Mouse (Mus musculus) CH12.LX (cell line): ENCODE measurements around the gene Rora. TPM values are rescaled to one million over a fixed set of nuclear protein-coding genes. Genes with fewer than 3 reads are reported as not detected.

ENCODE experiments used
- DNase-seq: peaks from one replicate; pipeline ENCODE4 v3.0.0-alpha.2; 2013; ENCODE audit errors: extremely low read depth
- H3K27ac ChIP-seq: 2 replicates; pipeline ENCODE4 v1.5.1; 2012; ENCODE audit warnings: low read depth, mild to moderate bottlenecking, control low read depth, moderate library complexity; ENCODE audit not compliant: insufficient read depth
- H3K27me3 ChIP-seq: replicated peaks from 2 replicates; pipeline ENCODE3; 2012; ENCODE audit warnings: inconsistent platforms
- H3K36me3 ChIP-seq, 2 experiments: replicated peaks in 1 of 2; 2 replicates each; pipeline versions ENCODE3 to v1.6.1; 2012; ENCODE audit warnings: inconsistent platforms in 1 of 2, low read length in 1 of 2, mild to moderate bottlenecking in 1 of 2, mixed read lengths in 1 of 2, moderate library complexity in 1 of 2; ENCODE audit not compliant: control insufficient read depth in 1 of 2, insufficient read depth in 1 of 2
- H3K4me1 ChIP-seq, 2 experiments: 2 replicates each; pipeline ENCODE4 v1.6.1; 2012; ENCODE audit warnings: inconsistent platforms in 1 of 2, moderate library complexity in 1 of 2; ENCODE audit not compliant: insufficient read depth in 2 of 2, control insufficient read depth in 1 of 2
- H3K4me2 ChIP-seq: 2 replicates; pipeline ENCODE4 v1.6.1; 2012; ENCODE audit warnings: low read depth, mild to moderate bottlenecking, control low read depth; ENCODE audit not compliant: poor library complexity, insufficient read depth, severe bottlenecking
- H3K4me3 ChIP-seq, 3 experiments: fragments of 150-350 bp in 1 of 3; sonication (generic) in 1 of 3; replicated peaks in 1 of 3; 2 replicates each; pipeline versions ENCODE3 to v1.5.1; 2011 to 2012; ENCODE audit warnings: low read depth in 2 of 3, low read length in 2 of 3, mild to moderate bottlenecking in 2 of 3, moderate library complexity in 2 of 3, control low read depth in 1 of 3, improper control_type of control experiment in 1 of 3, inconsistent platforms in 1 of 3, mixed read lengths in 1 of 3; ENCODE audit not compliant: poor library complexity in 1 of 3
- H3K79me2 ChIP-seq: replicated peaks from 2 replicates; pipeline ENCODE4 v1.6.1; 2012; ENCODE audit warnings: mild to moderate bottlenecking, moderate library complexity; ENCODE audit not compliant: control insufficient read depth, poor library complexity, insufficient read depth, severe bottlenecking; ENCODE audit errors: extremely low read depth
- H3K9ac ChIP-seq: 2 replicates; pipeline ENCODE4 v1.6.1; 2012; ENCODE audit warnings: low read depth, mild to moderate bottlenecking, control low read depth, moderate library complexity; ENCODE audit not compliant: insufficient read depth
- H3K9me3 ChIP-seq: replicated peaks from 2 replicates; pipeline ENCODE3; 2012; ENCODE audit warnings: low read length, inconsistent platforms, mixed read lengths
- BHLHE40 ChIP-seq: IDR thresholded peaks from 2 replicates; pipeline ENCODE4 v1.6.1; 2011; ENCODE audit warnings: mild to moderate bottlenecking, low read depth, low read length, improper control_type of control experiment
- ETS1 ChIP-seq: conservative IDR thresholded peaks from 2 replicates; pipeline ENCODE4 v1.6.1; 2012; ENCODE audit warnings: low read depth, mild to moderate bottlenecking, inconsistent platforms, low read length, improper control_type of control experiment, moderate library complexity
- GABPA ChIP-seq: IDR thresholded peaks from 2 replicates; pipeline ENCODE4 v1.6.1; 2012; ENCODE audit warnings: low read depth, low read length, improper control_type of control experiment, inconsistent platforms; ENCODE audit not compliant: insufficient replicate concordance
- HCFC1 ChIP-seq: IDR thresholded peaks from 2 replicates; pipeline ENCODE4 v1.6.1; 2012; ENCODE audit warnings: low read depth, mild to moderate bottlenecking, inconsistent platforms, low read length, improper control_type of control experiment
- IRF4 ChIP-seq: IDR thresholded peaks from 2 replicates; pipeline ENCODE4 v1.6.1; 2014; ENCODE audit warnings: low read depth, mild to moderate bottlenecking, inconsistent platforms, low read length, improper control_type of control experiment
- JUN ChIP-seq: IDR thresholded peaks from 2 replicates; pipeline ENCODE4 v1.6.1; 2011; ENCODE audit warnings: low read depth, mild to moderate bottlenecking, low read length, improper control_type of control experiment, moderate library complexity; ENCODE audit not compliant: insufficient read depth
- KAT2A ChIP-seq: IDR thresholded peaks from 2 replicates; pipeline ENCODE4 v1.6.1; 2012; ENCODE audit warnings: low read length, improper control_type of control experiment, inconsistent platforms; ENCODE audit not compliant: insufficient replicate concordance
- MAX ChIP-seq: IDR thresholded peaks from 2 replicates; pipeline ENCODE4 v1.6.1; 2011; ENCODE audit warnings: low read length, improper control_type of control experiment
- MXI1 ChIP-seq: IDR thresholded peaks from 2 replicates; pipeline ENCODE4 v1.6.1; 2011; ENCODE audit warnings: mild to moderate bottlenecking, low read depth, low read length, improper control_type of control experiment
- NELFE ChIP-seq: IDR thresholded peaks from 2 replicates; pipeline ENCODE4 v1.6.1; 2011; ENCODE audit warnings: low read depth, low read length, improper control_type of control experiment
- NRF1 ChIP-seq: IDR thresholded peaks from 2 replicates; pipeline ENCODE4 v1.6.1; 2014; ENCODE audit warnings: low read depth, mild to moderate bottlenecking, inconsistent platforms, low read length, improper control_type of control experiment, moderate library complexity
- RAD21 ChIP-seq: IDR thresholded peaks from 2 replicates; pipeline ENCODE4 v1.6.1; 2011; ENCODE audit warnings: low read depth, mild to moderate bottlenecking, low read length, improper control_type of control experiment, moderate library complexity
- RCOR1 ChIP-seq: conservative IDR thresholded peaks from 2 replicates; pipeline ENCODE4 v1.6.1; 2012; ENCODE audit warnings: low read depth, mild to moderate bottlenecking, inconsistent platforms, low read length, improper control_type of control experiment
- SIN3A ChIP-seq: IDR thresholded peaks from 2 replicates; pipeline ENCODE4 v1.6.1; 2012; ENCODE audit warnings: low read length, improper control_type of control experiment, inconsistent platforms
- SMC3 ChIP-seq: IDR thresholded peaks from 2 replicates; pipeline ENCODE4 v1.6.1; 2011; ENCODE audit warnings: low read depth, low read length, improper control_type of control experiment
- USF1 ChIP-seq: IDR thresholded peaks from 2 replicates; pipeline ENCODE4 v1.6.1; 2014; ENCODE audit warnings: low read depth, mild to moderate bottlenecking, inconsistent platforms, low read length, improper control_type of control experiment
- USF2 ChIP-seq: conservative IDR thresholded peaks from 2 replicates; pipeline ENCODE4 v1.6.1; 2011; ENCODE audit warnings: low read depth, low read length, improper control_type of control experiment
- ZC3H11A ChIP-seq: IDR thresholded peaks from 2 replicates; pipeline ENCODE4 v1.6.1; 2012; ENCODE audit warnings: low read depth, mild to moderate bottlenecking, inconsistent platforms, low read length, improper control_type of control experiment
- ZMIZ1 ChIP-seq: IDR thresholded peaks from 2 replicates; pipeline ENCODE4 v1.6.1; 2012; ENCODE audit warnings: low read depth, mild to moderate bottlenecking, inconsistent platforms, low read length, improper control_type of control experiment
- ZNF384 ChIP-seq: IDR thresholded peaks from 2 replicates; pipeline ENCODE4 v1.6.1; 2012; ENCODE audit warnings: low read depth, low read length, improper control_type of control experiment, inconsistent platforms
- dilution Hi-C: fragments of 300-500 bp; cut with MboI; formaldehyde crosslinking; loops from 2 replicates; pipeline ENCODE4 v1.14.3; 2020; ENCODE audit warnings: low sequenced_read_pairs; ENCODE audit not compliant: extremely low pct_unique_long_range_greater_than_20kb, extremely low pct_ligation_motif_present
- in situ Hi-C: fragments of 300-500 bp; cut with MboI; formaldehyde crosslinking; loops from 3 replicates; pipeline ENCODE4 v1.14.3; 2019; ENCODE audit warnings: low sequenced_read_pairs, low pct_ligation_motif_present, low pct_unique_long_range_greater_than_20kb, mixed read lengths
- polyA plus RNA-seq: library from polyadenylated mRNA; unstranded; fragments of >175 nt; gene quantifications from 2 replicates; pipeline ENCODE4 v1.2.1, GENCODE M21; 2012; ENCODE audit warnings: low read depth; ENCODE audit not compliant: insufficient read length
- total RNA-seq, 2 experiments: library from RNA; depleted of rRNA; stranded (reverse); fragments of 300-350 nt in 1 of 2; fragments of >200 nt in 1 of 2; gene quantifications; 2 replicates each; pipeline ENCODE4 v1.2.3; 2012 to 2014

Rora gene
- total and polyA plus RNA-seq, 3 experiments = 0.36 to 0.66 (median 0.64) TPM

GRCm38 (mm10) chr9:69140144-69140543 lies 486.6 kb downstream of the Rora start:
- in situ Hi-C loops = no loop called here
- TF ChIP-seq BHLHE40 (no peak), MXI1 (no peak), MAX (no peak), ZC3H11A (no peak), NRF1 (no peak), HCFC1 (no peak), RAD21 (no peak), ZMIZ1 (no peak), RCOR1 (no peak), GABPA (no peak), ETS1 (no peak), IRF4 (no peak), JUN (no peak), KAT2A (no peak), ZNF384 (no peak), SMC3 (no peak)
- Histone ChIP-seq H3K9ac (no peak overlapping the region), H3K79me2 (no peaks in the 10 kb centered on the region), H3K9me3 (peaks cover 2% of the 10 kb centered on the region), H3K4me3 (no peak overlapping the region), H3K36me3 (no peaks in the 10 kb centered on the region), H3K27me3 (no peaks in the 10 kb centered on the region), H3K27ac (no peak overlapping the region), H3K4me2 (no peak overlapping the region), H3K4me1 (peaks cover 0 to 23% of the 10 kb centered on the region in 2 experiments; a peak in 2 of 4 replicates)
- dilution Hi-C loops = no loop called here
- DNase-seq = no peak

GRCm38 (mm10) chr9:69141859-69142258 lies 488.3 kb downstream of the Rora start:
- dilution Hi-C loops = no loop called here
- TF ChIP-seq USF1 (no peak), SIN3A (no peak), ETS1 (no peak), NELFE (no peak), IRF4 (no peak), RCOR1 (no peak), USF2 (no peak)
- TF ChIP-seq, all 38 proteins: peak for 0
- no peak overlapping the region for H3K4me3 ChIP-seq
- H3K4me1 ChIP-seq = peaks cover 0 to 30% of the 10 kb centered on the region in 2 experiments; a peak in 2 of 4 replicates
- no peak overlapping the region for H3K27ac ChIP-seq
- peaks cover 2% of the 10 kb centered on the region for H3K9me3 ChIP-seq
- no peaks in the 10 kb centered on the region for H3K36me3 ChIP-seq
- H3K79me2 ChIP-seq = no peaks in the 10 kb centered on the region
- in situ Hi-C loops = no loop called here
- no peak overlapping the region for H3K4me2 ChIP-seq
- H3K27me3 ChIP-seq = no peaks in the 10 kb centered on the region
- no peak overlapping the region for H3K9ac ChIP-seq
- no peak for DNase-seq
